Mouse (Mus musculus) erythroblast, embryonic 14.5 days (primary cell): ENCODE data around the gene Gemin4. TPM values are rescaled to one million over a fixed set of nuclear protein-coding genes. Genes with fewer than 3 reads are reported as not detected.

Experiments
- H3K27me3 ChIP-seq: 2 replicates; pipeline ENCODE4 v1.6.1; 2012; ENCODE audit warnings: inconsistent platforms; ENCODE audit not compliant: control insufficient read depth
- H3K36me3 ChIP-seq: 2 replicates; pipeline ENCODE4 v1.6.1; 2012; ENCODE audit warnings: mild to moderate bottlenecking, inconsistent platforms; ENCODE audit not compliant: control insufficient read depth
- H3K4me1 ChIP-seq: 2 replicates; pipeline ENCODE4 v1.6.1; 2012; ENCODE audit warnings: inconsistent platforms; ENCODE audit not compliant: control insufficient read depth
- H3K4me3 ChIP-seq: replicated peaks from 2 replicates; pipeline ENCODE3; 2012; ENCODE audit warnings: moderate library complexity, mild to moderate bottlenecking, inconsistent platforms
- H3K9me3 ChIP-seq: 2 replicates; pipeline ENCODE4 v1.6.1; 2012; ENCODE audit warnings: low read length, inconsistent platforms, mixed read lengths; ENCODE audit not compliant: control insufficient read depth
- GATA1 ChIP-seq: IDR thresholded peaks from 2 replicates; pipeline ENCODE4 v1.6.1; 2012; ENCODE audit warnings: low read length, inconsistent platforms, mixed read lengths
- TAL1 ChIP-seq: IDR thresholded peaks from 3 replicates; pipeline ENCODE4 v1.6.1; 2012; ENCODE audit warnings: low read length, inconsistent platforms, mixed read lengths
- polyA plus RNA-seq: library from polyadenylated mRNA; stranded (reverse); fragments of >175 nt; gene quantifications from 2 replicates; pipeline ENCODE4 v1.2.3, GENCODE M21; 2012

Gemin4 gene
- polyA plus RNA-seq = 0.04 and 0.07 TPM in 2 replicates

DNA sequence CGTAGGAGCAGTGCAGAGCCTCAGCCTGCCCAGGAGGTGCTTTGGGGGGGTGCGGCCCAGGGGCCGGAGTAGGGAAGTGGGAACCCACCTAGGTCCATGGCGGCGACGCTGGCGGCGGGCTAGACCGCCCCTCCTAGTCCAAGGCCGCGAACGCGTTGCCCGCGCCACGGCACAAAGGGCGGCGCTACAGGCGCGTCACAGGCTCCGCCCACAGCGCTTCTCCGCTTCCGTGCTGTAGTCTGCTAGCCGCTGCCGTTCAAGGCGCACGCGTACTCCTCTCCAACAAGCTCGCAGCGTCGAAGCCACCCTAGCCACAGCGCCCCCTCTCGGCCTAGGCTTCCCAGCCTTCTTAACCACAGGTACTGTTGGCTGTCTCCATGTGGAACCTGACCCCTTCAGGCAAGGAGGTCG is at the start of gene Gemin4, which contains the start of gene Dbil5:
Gene Gemin4 (minus strand): TSS at position 275 of the 411 bp plus-strand sequence.
Gene Dbil5 (plus strand): TSS at position 219 of the 411 bp plus-strand sequence.
- Histone ChIP-seq H3K36me3 (peaks cover 33% of the 10 kb centered on the region), H3K27me3 (no peaks in the 10 kb centered on the region)
- no peak for TF ChIP-seq GATA1
- TF ChIP-seq TAL1 = no peak

GRCm38 (mm10) chr11:76262611-76263351 is 45.3 kb upstream of the Gemin4 start:
- Histone ChIP-seq H3K9me3 (no peaks in the 10 kb centered on the region), H3K27me3 (no peaks in the 10 kb centered on the region), H3K4me3 (no peak overlapping the region), H3K4me1 (no peaks in the 10 kb centered on the region), H3K36me3 (no peaks in the 10 kb centered on the region)
- TF ChIP-seq GATA1 (no peak), TAL1 (no peak)

More for the DNA sequence above, at the start of gene Gemin4, which contains the start of gene Dbil5:
- peaks cover 25% of the 10 kb centered on the region for H3K4me1 ChIP-seq
- H3K4me3 ChIP-seq = peak within 1 kb of the TSS; percentile 83
- no peaks in the 10 kb centered on the region for H3K9me3 ChIP-seq

DNA sequence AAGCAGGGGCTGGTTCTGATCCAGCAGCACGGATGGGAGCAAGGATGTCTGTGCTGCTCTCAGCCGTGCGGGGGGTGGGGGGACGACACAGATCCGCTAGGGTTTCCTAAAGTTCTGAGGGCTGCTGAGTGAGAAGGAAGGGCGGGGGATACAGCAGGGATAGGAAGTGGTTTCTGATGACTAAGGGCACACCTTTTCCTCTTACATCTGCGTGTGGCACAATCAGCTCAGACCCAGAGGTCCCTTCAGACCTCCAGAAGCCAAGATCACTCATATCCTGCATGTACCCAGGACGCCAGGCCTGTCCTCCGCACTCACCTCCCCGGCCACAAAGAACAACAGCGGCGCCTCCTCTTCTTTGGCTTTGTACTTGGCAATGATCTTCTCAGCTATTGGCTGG is 43.8 kb upstream of the Gemin4 start:
- H3K9me3 ChIP-seq = no peaks in the 10 kb centered on the region
- H3K4me3 ChIP-seq = no peak overlapping the region
- H3K36me3 ChIP-seq = no peaks in the 10 kb centered on the region
- no peaks in the 10 kb centered on the region for H3K4me1 ChIP-seq
- TF ChIP-seq TAL1 (no peak), GATA1 (no peak)
- H3K27me3 ChIP-seq = no peaks in the 10 kb centered on the region

GRCm38 (mm10) chr11:76260208-76261050 is 43.0 kb upstream of the Gemin4 start:
- no peaks in the 10 kb centered on the region for H3K9me3 ChIP-seq
- no peak overlapping the region for H3K4me3 ChIP-seq
- no peaks in the 10 kb centered on the region for H3K27me3 ChIP-seq
- no peaks in the 10 kb centered on the region for H3K36me3 ChIP-seq
- no peaks in the 10 kb centered on the region for H3K4me1 ChIP-seq
- TF ChIP-seq TAL1 (no peak), GATA1 (no peak)

DNA sequence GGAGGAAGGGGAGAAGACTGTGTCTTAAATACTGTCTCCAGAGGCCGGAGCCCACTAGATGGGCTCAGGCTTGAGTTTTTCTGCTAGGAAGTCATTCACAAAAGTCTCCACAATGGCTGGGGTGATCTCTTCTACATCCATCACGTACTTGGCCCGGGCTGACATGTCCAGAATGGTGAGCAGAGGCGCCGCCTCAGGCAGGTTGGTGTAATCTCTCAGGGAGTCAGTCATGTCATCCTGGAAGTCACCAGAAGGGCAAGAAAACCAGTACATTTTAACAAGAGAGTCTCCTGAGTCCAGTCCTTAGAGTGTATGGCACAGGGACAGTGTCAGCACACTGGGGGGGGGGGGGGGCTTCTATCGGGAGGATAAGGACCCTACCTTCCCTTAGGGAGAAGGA is 41.0 kb upstream of the Gemin4 start:
- no peak overlapping the region for H3K4me3 ChIP-seq
- H3K9me3 ChIP-seq = no peaks in the 10 kb centered on the region
- no peaks in the 10 kb centered on the region for H3K4me1 ChIP-seq
- no peaks in the 10 kb centered on the region for H3K27me3 ChIP-seq
- TF ChIP-seq GATA1 (no peak), TAL1 (no peak)
- H3K36me3 ChIP-seq = no peaks in the 10 kb centered on the region; the same call in 1 of the 2 replicates

GRCm38 (mm10) chr11:76257386-76257785 is 39.9 kb upstream of the Gemin4 start:
- TF ChIP-seq GATA1 (no peak), TAL1 (no peak)
- Histone ChIP-seq H3K4me3 (no peak overlapping the region), H3K27me3 (no peaks in the 10 kb centered on the region), H3K36me3 (no peaks in the 10 kb centered on the region; the same call in 1 of the 2 replicates), H3K4me1 (no peaks in the 10 kb centered on the region), H3K9me3 (no peaks in the 10 kb centered on the region)

- no peaks in the 10 kb centered on the region for H3K27me3 ChIP-seq
- peaks cover 4% of the 10 kb centered on the region for H3K36me3 ChIP-seq
- H3K9me3 ChIP-seq = no peaks in the 10 kb centered on the region
- H3K4me3 ChIP-seq = no peak overlapping the region
- no peak for TF ChIP-seq TAL1
- TF ChIP-seq GATA1 = no peak
- H3K4me1 ChIP-seq = no peaks in the 10 kb centered on the region
Observed at GRCm38 (mm10) chr11:76256129-76256528, 38.7 kb upstream of the Gemin4 start.

DNA sequence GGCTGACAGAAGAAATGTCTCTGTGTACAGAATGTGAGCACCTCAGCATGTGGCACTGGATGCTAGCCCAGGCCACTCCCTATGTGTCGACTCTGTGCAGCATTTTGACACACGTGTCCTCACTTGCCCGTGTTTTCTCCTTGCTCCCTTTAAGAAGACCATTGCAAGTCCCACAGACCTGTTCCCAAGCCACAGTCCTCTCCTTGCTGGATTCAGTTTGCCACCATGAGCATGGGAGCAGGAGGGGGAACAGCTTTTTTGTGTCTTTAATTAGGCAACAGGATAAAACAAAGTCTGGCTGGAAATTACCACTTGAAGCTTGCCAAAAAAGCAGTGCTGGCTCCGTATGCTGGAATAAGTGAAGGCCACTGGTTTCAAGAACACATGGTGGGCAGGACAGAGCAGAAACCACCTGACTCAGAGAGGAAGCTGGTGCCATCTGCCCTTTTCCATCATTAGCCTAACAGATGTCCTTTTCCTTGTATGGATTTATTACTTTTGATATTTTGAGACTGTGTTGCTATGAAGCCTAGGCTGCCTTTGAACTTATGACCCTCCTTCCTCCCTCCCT is 38.1 kb upstream of the Gemin4 start:
- TF ChIP-seq GATA1 = no peak
- no peak for TF ChIP-seq TAL1
- H3K36me3 ChIP-seq = peaks cover 10% of the 10 kb centered on the region
- H3K4me1 ChIP-seq = no peaks in the 10 kb centered on the region
- H3K9me3 ChIP-seq = no peaks in the 10 kb centered on the region
- no peak overlapping the region for H3K4me3 ChIP-seq
- H3K27me3 ChIP-seq = no peaks in the 10 kb centered on the region

DNA sequence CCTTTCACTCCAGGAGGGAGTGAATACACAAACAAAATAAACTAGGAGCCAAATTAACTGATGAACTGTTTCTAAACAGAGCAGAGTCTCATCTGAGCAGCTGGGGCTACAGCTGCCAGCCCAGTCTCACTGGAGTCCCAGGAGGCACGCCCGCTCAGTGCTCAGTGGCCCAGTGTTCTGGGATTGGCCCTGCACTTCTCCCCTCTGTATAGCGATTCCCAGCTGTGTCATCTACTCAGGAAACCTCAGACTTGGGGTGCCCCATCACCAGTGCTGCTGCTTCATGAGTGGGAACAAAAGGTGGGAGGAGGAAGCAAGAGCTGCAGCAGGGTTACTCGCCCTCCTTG is 36.4 kb upstream of the Gemin4 start:
- TF ChIP-seq TAL1 (no peak), GATA1 (no peak)
- no peaks in the 10 kb centered on the region for H3K4me1 ChIP-seq
- peaks cover 27% of the 10 kb centered on the region for H3K36me3 ChIP-seq
- H3K4me3 ChIP-seq = no peak overlapping the region
- H3K9me3 ChIP-seq = no peaks in the 10 kb centered on the region
- H3K27me3 ChIP-seq = no peaks in the 10 kb centered on the region
